Mouse (Mus musculus) heart, postnatal 0 days (tissue): ENCODE results near the gene Hfe2.

Experiments
- CTCF ChIP-seq: IDR thresholded peaks from 2 replicates; pipeline ENCODE4 v1.5.1; 2016; ENCODE audit warnings: antibody characterized with exemption, control low read depth, low read depth
- EP300 ChIP-seq: IDR thresholded peaks from 2 replicates; pipeline ENCODE4 v1.6.1; 2016; ENCODE audit warnings: antibody characterized with exemption, low read depth

GRCm38 (mm10) chr3:96477558-96477957 lies 47.4 kb upstream of the Hfe2 start:
- TF ChIP-seq CTCF: no peak
- no peak for TF ChIP-seq EP300
